Mouse (Mus musculus) forebrain, embryonic 13.5 days (tissue): ENCODE data around the gene Hdac10. TPM values are rescaled to one million over a fixed set of nuclear protein-coding genes. Genes with fewer than 3 reads are reported as not detected.

Source experiments
- ATAC-seq: fragments of 200-750 bp; cut with Nextera tagmentation; 2 replicates; pipeline ENCODE4 v1.8.0; 2017
- H3K27ac ChIP-seq: fragments of 300-500 bp; sonication (generic); 2 replicates; pipeline ENCODE4 v1.5.1; 2015; ENCODE audit warnings: inconsistent platforms, mild to moderate bottlenecking, moderate library complexity
- H3K27me3 ChIP-seq: fragments of 300-500 bp; sonication (generic); 2 replicates; pipeline ENCODE4 v1.6.1; 2015; ENCODE audit warnings: mild to moderate bottlenecking, inconsistent platforms
- H3K36me3 ChIP-seq: fragments of 300-500 bp; sonication (generic); 2 replicates; pipeline ENCODE4 v1.6.1; 2015; ENCODE audit warnings: mild to moderate bottlenecking, inconsistent platforms; ENCODE audit not compliant: poor library complexity, severe bottlenecking
- H3K4me1 ChIP-seq: fragments of 300-500 bp; sonication (generic); 2 replicates; pipeline ENCODE4 v1.6.1; 2015; ENCODE audit warnings: inconsistent platforms
- H3K4me2 ChIP-seq: fragments of 300-500 bp; sonication (generic); 2 replicates; pipeline ENCODE4 v1.6.1; 2015; ENCODE audit warnings: inconsistent platforms, mild to moderate bottlenecking, moderate library complexity
- H3K4me3 ChIP-seq: fragments of 300-500 bp; sonication (generic); 2 replicates; pipeline ENCODE4 v1.5.1; 2015; ENCODE audit warnings: mild to moderate bottlenecking, inconsistent platforms
- H3K9ac ChIP-seq: fragments of 300-500 bp; sonication (generic); 2 replicates; pipeline ENCODE4 v1.6.1; 2015; ENCODE audit warnings: mild to moderate bottlenecking, inconsistent platforms
- H3K9me3 ChIP-seq: fragments of 300-500 bp; sonication (generic); replicated peaks from 2 replicates; pipeline ENCODE4 v1.6.1; 2016; ENCODE audit warnings: inconsistent platforms
- WGBS: fragments of 180-500 bp; shearing (Covaris S2); methylation state at CpG from one replicate; pipeline ENCODE4 v1.1.7; 2015; 5-methylcytosine and 5-hydroxymethylcytosine counted together
- polyA plus RNA-seq: library from polyadenylated mRNA; unstranded; fragments of >200 nt; fragmentation: Nextera tagmentation; extraction: Ambion mirVana; gene quantifications from 2 replicates; pipeline ENCODE4 v1.2.1, GENCODE M21; 2015

Hdac10 gene
- polyA plus RNA-seq, 1 experiment from 2014 or later, result 22.3 TPM

GRCm38 (mm10) chr15:89106073-89106472, 22.4 kb downstream of the Hdac10 start:
- H3K27me3 ChIP-seq, result no peaks in the 10 kb centered on the region
- ATAC-seq, result no peak
- no peak overlapping the region for H3K4me3 ChIP-seq
- H3K27ac ChIP-seq, result no peak overlapping the region
- H3K9ac ChIP-seq, result no peak overlapping the region
- H3K36me3 ChIP-seq, result peaks cover 100% of the 10 kb centered on the region
- H3K4me1 ChIP-seq, result no peaks in the 10 kb centered on the region
- H3K4me2 ChIP-seq, result no peak overlapping the region
- H3K9me3 ChIP-seq, result no peaks in the 10 kb centered on the region
- 85% methylated on average over 13 of the region's 13 CpGs for WGBS

- H3K4me1 ChIP-seq, result no peaks in the 10 kb centered on the region
- H3K27ac ChIP-seq, result no peak overlapping the region
- H3K4me2 ChIP-seq, result no peak overlapping the region
- H3K9ac ChIP-seq, result no peak overlapping the region
- 97% methylated on average over 8 of the region's 8 CpGs for WGBS
- H3K27me3 ChIP-seq, result no peaks in the 10 kb centered on the region
- no peak overlapping the region for H3K4me3 ChIP-seq
- H3K9me3 ChIP-seq, result no peaks in the 10 kb centered on the region
- ATAC-seq, result no peak
- H3K36me3 ChIP-seq, result peaks cover 100% of the 10 kb centered on the region
Observed at GRCm38 (mm10) chr15:89104425-89104824, 24.1 kb downstream of the Hdac10 start.

GRCm38 (mm10) chr15:89103921-89104320, 24.6 kb downstream of the Hdac10 start:
- no peak overlapping the region for H3K4me3 ChIP-seq
- H3K4me1 ChIP-seq, result no peaks in the 10 kb centered on the region
- no peak overlapping the region for H3K9ac ChIP-seq
- no peak for ATAC-seq
- no peak overlapping the region for H3K27ac ChIP-seq
- 88% methylated on average over 10 of the region's 10 CpGs for WGBS
- peaks cover 100% of the 10 kb centered on the region for H3K36me3 ChIP-seq
- no peak overlapping the region for H3K4me2 ChIP-seq
- H3K27me3 ChIP-seq, result no peaks in the 10 kb centered on the region
- no peaks in the 10 kb centered on the region for H3K9me3 ChIP-seq

GRCm38 (mm10) chr15:89102646-89103045, 25.9 kb downstream of the Hdac10 start:
- 61% methylated on average over 5 of the region's 5 CpGs for WGBS
- ATAC-seq, result no peak
- H3K36me3 ChIP-seq, result peaks cover 100% of the 10 kb centered on the region

GRCm38 (mm10) chr15:89100823-89101222, 27.7 kb downstream of the Hdac10 start:
- no peaks in the 10 kb centered on the region for H3K27me3 ChIP-seq
- WGBS, result 92% methylated on average over 12 of the region's 12 CpGs
- H3K27ac ChIP-seq, result no peak overlapping the region
- H3K9ac ChIP-seq, result no peak overlapping the region
- H3K36me3 ChIP-seq, result peaks cover 100% of the 10 kb centered on the region
- no peak overlapping the region for H3K4me2 ChIP-seq
- ATAC-seq, result no peak
- no peaks in the 10 kb centered on the region for H3K9me3 ChIP-seq
- no peak overlapping the region for H3K4me3 ChIP-seq
- no peaks in the 10 kb centered on the region for H3K4me1 ChIP-seq

More at GRCm38 (mm10) chr15:89102646-89103045, 25.9 kb downstream of the Hdac10 start:
- Histone ChIP-seq H3K27ac (no peak overlapping the region), H3K9ac (no peak overlapping the region), H3K4me1 (no peaks in the 10 kb centered on the region), H3K4me3 (no peak overlapping the region), H3K9me3 (no peaks in the 10 kb centered on the region), H3K4me2 (no peak overlapping the region), H3K27me3 (no peaks in the 10 kb centered on the region)

GRCm38 (mm10) chr15:89098616-89099015, 29.9 kb downstream of the Hdac10 start:
- Histone ChIP-seq H3K9ac (no peak overlapping the region), H3K9me3 (no peaks in the 10 kb centered on the region), H3K4me2 (no peak overlapping the region), H3K4me3 (no peak overlapping the region), H3K27me3 (no peaks in the 10 kb centered on the region), H3K27ac (no peak overlapping the region), H3K4me1 (no peaks in the 10 kb centered on the region), H3K36me3 (peaks cover 100% of the 10 kb centered on the region)
- WGBS, result 90% methylated on average over 7 of the region's 7 CpGs
- ATAC-seq, result no peak

GRCm38 (mm10) chr15:89097450-89097849, 31.1 kb downstream of the Hdac10 start:
- no peaks in the 10 kb centered on the region for H3K27me3 ChIP-seq
- H3K4me2 ChIP-seq, result no peak overlapping the region
- WGBS, result 84% methylated on average over 5 of the region's 5 CpGs
- H3K9ac ChIP-seq, result no peak overlapping the region
- H3K36me3 ChIP-seq, result peaks cover 100% of the 10 kb centered on the region
- no peak overlapping the region for H3K27ac ChIP-seq
- H3K4me1 ChIP-seq, result no peaks in the 10 kb centered on the region
- H3K4me3 ChIP-seq, result no peak overlapping the region
- ATAC-seq, result no peak
- H3K9me3 ChIP-seq, result no peaks in the 10 kb centered on the region

- 82% methylated on average over 5 of the region's 5 CpGs for WGBS
- peaks cover 52% of the 10 kb centered on the region for H3K36me3 ChIP-seq
Observed at GRCm38 (mm10) chr15:89092181-89092580, 36.3 kb downstream of the Hdac10 start.

GRCm38 (mm10) chr15:89090662-89091061, 37.8 kb downstream of the Hdac10 start:
- H3K27ac ChIP-seq, result no peak overlapping the region
- no peak overlapping the region for H3K4me3 ChIP-seq
- 91% methylated on average over 4 of the region's 4 CpGs for WGBS
- H3K9ac ChIP-seq, result no peak overlapping the region
- peak overlapping the region; percentile 99; the same call in 1 of the 2 replicates for H3K4me2 ChIP-seq
- peaks cover 23% of the 10 kb centered on the region for H3K4me1 ChIP-seq
- H3K9me3 ChIP-seq, result no peaks in the 10 kb centered on the region
- H3K27me3 ChIP-seq, result no peaks in the 10 kb centered on the region
- H3K36me3 ChIP-seq, result peaks cover 51% of the 10 kb centered on the region
- no peak for ATAC-seq

More at GRCm38 (mm10) chr15:89092181-89092580, 36.3 kb downstream of the Hdac10 start:
- Histone ChIP-seq H3K27me3 (no peaks in the 10 kb centered on the region), H3K9ac (no peak overlapping the region), H3K27ac (no peak overlapping the region), H3K4me1 (peaks cover 23% of the 10 kb centered on the region), H3K4me2 (no peak overlapping the region), H3K9me3 (no peaks in the 10 kb centered on the region), H3K4me3 (no peak overlapping the region)
- no peak for ATAC-seq

GRCm38 (mm10) chr15:89089248-89090051, 39.0 kb downstream of the Hdac10 start:
- H3K27me3 ChIP-seq, result no peaks in the 10 kb centered on the region
- WGBS, result 3% methylated on average over 66 of the region's 68 CpGs
- peaks cover 23% of the 10 kb centered on the region for H3K4me1 ChIP-seq
- peak overlapping the region; percentile 99 for H3K4me2 ChIP-seq
- peak; percentile 65; the same call in 1 of the 2 replicates for ATAC-seq
- H3K27ac ChIP-seq, result peak overlapping the region; percentile 75
- peak overlapping the region; percentile 97 for H3K9ac ChIP-seq
- peak overlapping the region; percentile 99 for H3K4me3 ChIP-seq
- no peaks in the 10 kb centered on the region for H3K9me3 ChIP-seq
- H3K36me3 ChIP-seq, result peaks cover 51% of the 10 kb centered on the region

GRCm38 (mm10) chr15:89088607-89089247, 39.8 kb downstream of the Hdac10 start, which contains the start of gene Selenoo:
Gene Selenoo (plus strand): TSS chr15:89089084.
- 2% methylated on average over 35 of the region's 38 CpGs for WGBS
- peak within 1 kb of the TSS; percentile 99 for H3K4me2 ChIP-seq
- peak within 1 kb of the TSS; percentile 99 for H3K4me3 ChIP-seq
- peak; percentile 93 for ATAC-seq
- no peaks in the 10 kb centered on the region for H3K27me3 ChIP-seq
- H3K9me3 ChIP-seq, result no peaks in the 10 kb centered on the region
- H3K9ac ChIP-seq, result peak within 1 kb of the TSS; percentile 97
- H3K36me3 ChIP-seq, result peaks cover 51% of the 10 kb centered on the region
- H3K27ac ChIP-seq, result peak within 1 kb of the TSS; percentile 75
- H3K4me1 ChIP-seq, result peaks cover 23% of the 10 kb centered on the region

GRCm38 (mm10) chr15:89084826-89085225, 43.7 kb downstream of the Hdac10 start:
- H3K4me3 ChIP-seq, result no peak overlapping the region
- no peak overlapping the region for H3K4me2 ChIP-seq
- H3K27ac ChIP-seq, result no peak overlapping the region
- no peaks in the 10 kb centered on the region for H3K27me3 ChIP-seq
- peaks cover 69% of the 10 kb centered on the region for H3K36me3 ChIP-seq
- no peak for ATAC-seq
- H3K4me1 ChIP-seq, result peaks cover 13% of the 10 kb centered on the region
- H3K9ac ChIP-seq, result no peak overlapping the region
- no peaks in the 10 kb centered on the region for H3K9me3 ChIP-seq
- WGBS, result 83% methylated on average over 2 of the region's 2 CpGs
